Mouse (Mus musculus) c-Kit-positive CD71-negative TER-119-negative erythroid progenitor cells, embryonic 14.5 days (primary cell): ENCODE results near the gene Myf6.

Experiments
- DNase-seq: peaks from one replicate; pipeline ENCODE4 v3.0.0-alpha.2; 2013; ENCODE audit warnings: low read depth

The Myf6 gene

DNA sequence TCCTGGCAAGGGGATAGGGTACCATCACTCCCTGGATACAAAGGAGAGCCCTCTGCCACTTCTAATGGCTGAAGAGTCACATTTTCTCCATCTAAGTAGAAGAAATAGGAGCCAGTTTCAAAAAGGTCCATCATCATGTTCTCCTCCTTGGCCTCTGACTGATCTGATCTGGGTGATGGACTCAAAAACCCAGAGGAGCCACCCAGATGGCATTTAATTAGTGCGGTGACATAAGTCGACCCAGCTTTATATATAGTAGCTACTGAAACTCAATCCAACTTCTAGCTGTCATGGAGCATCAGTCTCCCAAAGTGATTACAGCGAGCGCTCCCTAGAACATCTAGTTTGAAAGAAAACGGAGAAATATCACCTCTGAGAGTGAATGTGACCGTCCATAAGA lies at the start of gene Myf6:
Myf6 (minus strand) TSS at position 170 of the 400 bp plus-strand sequence.
- no peak for DNase-seq

DNA sequence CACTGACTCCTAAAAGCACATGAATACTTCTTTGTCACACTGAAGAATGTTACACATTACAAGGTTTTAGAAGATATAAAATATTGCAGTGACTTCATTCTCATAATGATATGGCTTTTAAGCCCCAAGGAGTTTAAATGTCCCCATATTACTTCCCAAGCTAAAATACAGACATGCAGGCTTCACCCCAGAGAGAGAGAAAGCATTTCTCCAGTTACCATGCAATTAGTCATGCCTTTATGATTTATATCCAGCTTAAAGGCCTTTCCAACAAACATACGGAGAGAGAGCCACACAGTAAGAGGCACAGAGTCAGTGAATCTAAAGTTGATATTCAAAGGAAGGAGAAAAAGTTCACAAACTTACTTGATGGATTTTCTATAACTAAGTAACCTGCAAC lies 48.5 kb upstream of the Myf6 start:
- no peak for DNase-seq

DNA sequence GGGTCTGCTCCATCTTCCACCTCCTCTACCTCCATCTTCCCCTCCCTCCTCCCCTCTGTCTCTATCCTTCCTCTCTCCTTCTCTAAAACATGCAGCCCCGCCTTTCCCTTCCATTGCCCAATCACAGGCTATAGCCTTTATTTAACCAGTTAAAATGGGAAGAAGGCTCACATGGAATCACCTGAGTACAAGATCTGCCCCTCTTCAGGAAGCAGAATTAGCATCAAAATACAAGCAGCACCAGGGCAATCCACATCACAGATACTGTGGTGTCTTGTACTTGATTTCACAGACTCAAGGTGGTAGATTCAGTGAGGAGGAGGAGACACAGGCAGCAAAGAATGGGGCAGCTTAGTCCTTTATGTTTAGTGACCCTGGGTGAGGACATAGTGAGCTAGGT lies 34.2 kb upstream of the Myf6 start:
- DNase-seq = no peak

DNA sequence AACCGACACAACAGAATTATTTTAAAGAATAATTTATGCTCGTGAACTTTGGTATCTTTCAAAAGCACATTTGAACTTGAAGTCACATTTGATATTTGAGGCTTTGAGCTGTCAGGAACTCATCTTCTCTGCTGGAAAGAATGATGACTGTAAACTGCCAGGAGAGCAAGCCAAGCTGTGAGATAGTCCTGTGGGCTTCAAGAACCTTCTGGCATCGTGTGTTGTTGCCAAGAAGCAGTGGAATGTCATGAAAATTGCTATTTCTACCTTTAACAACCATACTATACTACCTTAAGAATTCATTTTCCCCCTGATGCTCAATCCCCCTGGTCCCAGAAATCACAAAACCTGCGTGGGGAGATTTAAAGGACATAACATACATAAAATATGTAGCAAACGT lies 24.7 kb upstream of the Myf6 start:
- DNase-seq = no peak

DNA sequence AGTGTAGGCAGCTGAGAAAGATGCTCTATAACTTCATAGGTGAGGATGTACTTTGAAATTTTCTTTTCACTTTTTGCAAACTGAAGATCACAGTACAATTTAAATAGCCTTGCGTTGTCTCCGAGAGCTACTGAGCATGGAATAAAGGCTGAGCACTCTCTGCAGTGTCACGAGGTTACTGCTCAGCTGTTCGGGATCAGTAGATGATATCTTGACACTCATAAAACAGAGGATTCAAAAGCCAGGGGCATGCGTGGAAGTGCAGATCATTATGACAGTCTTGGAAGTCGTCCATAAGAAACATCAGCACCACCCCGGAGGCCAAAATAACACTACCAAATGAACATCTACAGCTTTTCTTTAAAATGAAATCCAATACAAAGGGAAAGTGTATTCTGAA lies 22.1 kb upstream of the Myf6 start:
- DNase-seq = no peak

DNA sequence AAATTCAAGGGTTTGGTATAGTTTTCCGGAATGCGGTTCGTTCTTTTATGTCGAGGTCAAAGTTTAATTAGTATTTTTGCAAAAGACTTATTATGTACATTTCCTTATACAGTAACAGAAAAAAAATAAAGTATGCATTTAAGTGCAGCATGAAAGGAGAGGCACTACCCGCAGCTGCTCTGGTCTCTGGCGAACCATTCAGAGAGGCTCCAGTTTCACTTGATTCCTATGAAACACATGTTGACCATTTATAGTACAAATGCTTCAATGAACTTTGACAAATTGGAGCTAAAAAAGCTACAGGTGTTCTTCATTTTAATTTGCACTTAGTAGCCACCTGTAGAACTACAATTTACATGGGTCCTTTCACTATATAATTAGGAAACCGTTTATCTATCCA lies 20.2 kb upstream of the Myf6 start:
- no peak for DNase-seq

DNA sequence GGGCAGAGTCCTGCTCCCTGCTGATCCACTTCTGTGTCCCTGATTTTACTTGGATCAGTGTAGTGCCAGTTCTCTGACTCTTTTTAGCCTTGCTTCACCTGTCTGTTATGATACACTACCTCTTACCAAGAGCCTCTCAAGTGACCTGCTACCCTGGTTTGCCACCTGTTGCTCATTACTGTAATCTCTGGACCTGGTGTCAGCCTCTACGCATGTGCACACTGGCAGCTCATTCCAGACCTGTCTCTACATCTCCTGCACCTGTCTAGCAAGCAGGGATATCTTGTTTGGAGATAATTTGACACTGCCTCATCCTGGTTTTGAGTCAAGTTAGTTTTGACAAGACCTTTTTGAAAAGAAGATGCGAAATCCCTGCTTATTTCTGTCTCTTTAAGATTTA lies 11.9 kb upstream of the Myf6 start:
- DNase-seq = no peak

DNA sequence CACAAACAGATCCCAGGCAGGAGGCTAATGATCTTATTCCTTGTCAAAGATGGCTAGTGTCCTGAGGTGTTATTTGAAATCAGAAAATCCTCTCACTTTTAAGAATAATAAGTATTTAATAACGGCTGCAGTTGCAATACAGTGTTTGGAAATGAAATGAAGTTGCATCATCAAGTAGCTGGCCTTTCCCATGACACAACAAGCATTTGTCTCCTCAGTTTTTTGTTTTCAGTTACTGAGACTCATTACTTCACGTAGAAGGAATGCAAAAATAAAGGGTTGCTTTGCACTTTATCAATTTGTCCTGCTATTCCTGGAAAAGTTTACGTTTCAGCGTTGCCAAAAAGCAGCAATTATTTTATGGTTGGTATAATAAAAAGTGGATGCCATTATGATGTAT lies 8.9 kb upstream of the Myf6 start:
- DNase-seq = no peak

DNA sequence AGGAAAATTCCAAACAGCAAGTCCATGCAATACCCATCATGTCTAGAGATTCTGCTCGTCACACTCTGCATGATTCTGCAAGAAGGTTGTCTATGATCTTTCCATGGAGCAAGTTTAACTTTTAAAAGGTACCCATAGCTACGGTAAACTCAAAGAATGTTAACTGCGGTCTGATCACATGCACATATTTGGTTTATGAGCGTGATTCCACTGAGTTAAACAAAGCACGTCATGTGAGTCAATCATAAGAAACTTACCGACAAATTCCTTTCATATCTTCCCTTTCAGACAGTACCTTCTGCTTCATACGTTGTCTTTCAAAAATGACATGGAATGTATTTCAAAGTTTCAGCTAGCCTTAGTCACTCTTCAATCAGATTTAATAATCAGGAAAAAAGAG lies 7.7 kb upstream of the Myf6 start:
- no peak for DNase-seq

DNA sequence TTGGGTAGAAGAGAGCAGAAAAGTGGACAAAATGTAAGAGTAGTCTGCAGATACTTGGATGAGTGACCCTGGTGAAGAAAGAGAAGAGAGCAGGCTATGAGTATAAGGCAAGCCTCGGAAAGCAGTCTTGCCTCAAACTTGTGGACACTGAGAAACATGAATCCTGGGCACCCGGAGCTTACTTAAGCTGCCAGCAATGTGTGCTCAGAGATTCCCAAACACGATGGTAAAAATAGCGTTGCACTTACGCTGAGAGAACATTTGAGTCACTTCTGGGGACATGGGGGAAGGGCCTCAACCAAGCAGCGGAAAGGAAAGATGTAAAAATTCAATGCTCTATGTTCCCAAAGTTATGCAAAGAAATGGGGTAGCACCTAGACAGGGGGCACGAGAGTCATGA lies 5.1 kb upstream of the Myf6 start:
- no peak for DNase-seq

DNA sequence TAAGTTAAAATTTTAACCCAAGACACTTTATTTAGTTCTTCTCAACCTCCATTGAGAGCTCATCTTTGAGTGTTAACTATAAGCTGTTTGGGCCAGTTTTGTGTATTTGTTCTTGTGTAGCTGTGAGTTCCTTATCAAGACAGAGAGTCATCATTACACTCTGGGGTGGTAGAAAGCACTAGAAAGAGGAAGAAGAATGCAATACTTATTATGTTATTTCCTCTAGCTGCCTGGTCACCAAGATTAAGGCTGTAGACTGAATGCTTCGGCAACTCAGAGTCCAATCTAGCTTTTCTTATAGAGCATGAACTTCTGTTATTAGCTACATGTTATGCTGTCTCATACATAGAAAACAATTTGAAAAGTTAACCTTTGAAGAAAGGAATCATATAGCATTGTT lies 1.9 kb upstream of the Myf6 start:
- DNase-seq = no peak

DNA sequence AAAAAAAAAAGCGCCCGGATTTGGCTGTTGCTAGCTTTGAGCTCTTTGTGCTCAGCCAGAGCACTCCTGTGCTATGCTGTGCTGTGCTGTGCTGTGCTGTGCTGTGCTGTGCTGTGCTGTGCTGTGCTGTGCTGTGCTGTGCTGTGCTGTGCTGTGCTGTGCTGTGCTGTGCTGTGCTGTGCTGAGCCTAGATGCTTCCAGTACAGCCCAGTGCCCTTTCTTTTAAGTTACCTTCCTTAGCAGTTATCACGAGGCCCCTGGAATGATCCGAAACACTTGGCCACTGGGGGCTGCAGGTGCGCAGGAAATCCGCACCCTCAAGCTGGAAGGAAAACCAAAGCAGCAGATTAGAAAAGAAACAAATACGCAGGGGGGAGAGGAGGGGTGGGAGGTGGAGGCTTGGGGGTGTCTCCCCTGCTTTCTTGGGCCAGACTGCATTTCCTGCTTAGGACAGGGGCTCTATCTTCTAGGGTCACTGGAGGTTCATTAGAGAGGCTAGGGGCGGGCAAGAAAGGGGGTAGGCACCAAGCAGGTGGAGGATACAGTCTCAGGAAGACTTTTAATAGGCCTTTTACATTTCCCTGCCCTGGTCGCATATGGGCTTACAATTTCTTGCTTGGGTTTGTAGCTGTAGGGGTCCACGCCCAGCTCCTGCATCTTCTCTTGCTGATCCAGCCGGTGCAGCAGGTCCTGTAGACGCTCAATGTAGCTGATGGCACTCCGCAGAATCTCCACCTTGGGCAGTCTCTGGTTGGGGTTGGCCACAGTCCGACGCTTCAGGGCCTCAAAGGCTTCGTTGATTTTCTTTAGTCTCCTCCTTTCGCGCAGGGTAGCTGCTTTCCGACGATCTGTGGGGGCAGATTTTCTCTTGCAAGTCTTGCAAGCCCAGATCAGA lies 710 bp downstream of the Myf6 start:
- no peak for DNase-seq

DNA sequence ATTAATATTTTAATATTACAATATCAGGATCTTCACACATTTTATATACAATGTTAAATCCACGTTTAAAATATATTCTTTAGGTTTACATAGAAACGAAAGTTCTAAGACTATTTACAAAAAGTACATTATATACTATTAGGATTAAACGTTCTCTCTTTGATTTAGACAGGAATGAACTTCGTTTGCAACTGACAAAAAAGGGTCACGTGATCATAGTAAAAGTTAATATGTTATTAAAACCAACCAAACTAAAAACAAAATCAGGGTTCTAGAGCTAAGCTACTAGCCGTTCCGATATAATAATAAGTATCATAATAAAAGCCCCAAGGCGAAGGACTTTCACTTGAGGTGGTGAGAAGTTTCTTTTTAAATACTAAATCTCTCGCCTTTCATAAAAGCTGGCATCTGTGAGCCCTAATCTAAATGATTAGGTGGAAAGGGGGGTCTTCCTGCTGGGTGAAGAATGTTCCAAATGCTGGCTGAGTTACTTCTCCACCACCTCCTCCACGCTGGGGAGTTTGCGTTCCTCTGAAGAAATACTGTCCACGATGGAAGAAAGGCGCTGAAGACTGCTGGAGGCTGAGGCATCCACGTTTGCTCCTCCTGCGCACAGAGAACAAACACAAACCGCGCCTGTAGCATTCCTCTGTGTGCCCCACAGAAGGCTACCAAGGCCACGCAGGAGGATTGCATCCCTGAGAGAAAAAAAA lies 1.5 kb downstream of the Myf6 start:
- DNase-seq = no peak

DNA sequence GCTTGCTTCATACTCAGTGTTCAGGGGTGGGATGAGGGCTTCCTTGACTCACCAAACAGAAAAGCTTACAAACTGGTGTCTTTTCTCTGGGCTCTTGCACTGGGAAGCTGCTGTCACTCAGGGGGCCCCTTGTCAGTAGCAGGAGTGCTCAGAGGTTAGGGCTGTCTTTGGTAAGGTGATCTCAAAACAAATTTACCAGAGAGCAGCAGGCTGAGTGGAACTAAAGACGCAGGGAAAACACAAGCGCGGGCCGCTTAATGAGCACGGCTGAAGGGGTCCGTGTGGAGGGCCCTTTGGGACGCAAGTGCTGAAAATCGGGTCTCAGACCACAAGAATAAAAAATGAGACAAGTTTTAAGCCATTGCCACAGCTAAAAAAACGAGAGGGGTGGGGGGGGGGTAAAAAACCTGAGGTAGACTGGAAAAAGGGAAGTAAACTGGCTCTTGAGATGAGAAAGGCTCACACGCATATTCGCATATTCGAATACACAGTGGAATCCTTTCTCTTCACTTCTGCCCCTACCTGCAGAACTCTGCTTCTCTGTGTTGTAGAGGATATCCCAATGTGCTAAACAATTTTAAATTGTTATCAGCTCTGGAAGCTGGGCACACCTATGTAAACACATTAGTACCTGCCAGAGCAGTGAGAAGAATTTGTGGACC lies 5.8 kb downstream of the Myf6 start:
- DNase-seq = no peak

DNA sequence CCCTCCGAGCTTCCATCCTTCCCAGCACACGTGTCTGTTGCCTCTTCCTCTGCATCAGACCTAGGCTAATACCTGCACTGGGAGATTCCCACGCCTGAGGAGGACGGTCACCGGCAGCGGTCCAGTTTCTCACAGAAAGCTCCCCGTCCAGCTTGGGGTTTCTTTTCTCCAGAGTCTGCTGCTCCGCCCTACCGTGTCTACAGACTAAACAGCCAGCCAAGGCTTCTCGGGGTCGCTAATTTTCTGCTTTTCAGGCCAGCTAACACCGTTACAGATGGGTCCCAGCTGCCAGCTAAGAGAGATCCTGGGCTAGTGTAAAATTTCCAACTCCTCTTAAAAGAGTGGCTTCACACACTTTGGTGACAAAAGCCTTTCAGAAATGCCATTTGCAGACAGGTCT lies 7.8 kb downstream of the Myf6 start:
- DNase-seq = no peak

DNA sequence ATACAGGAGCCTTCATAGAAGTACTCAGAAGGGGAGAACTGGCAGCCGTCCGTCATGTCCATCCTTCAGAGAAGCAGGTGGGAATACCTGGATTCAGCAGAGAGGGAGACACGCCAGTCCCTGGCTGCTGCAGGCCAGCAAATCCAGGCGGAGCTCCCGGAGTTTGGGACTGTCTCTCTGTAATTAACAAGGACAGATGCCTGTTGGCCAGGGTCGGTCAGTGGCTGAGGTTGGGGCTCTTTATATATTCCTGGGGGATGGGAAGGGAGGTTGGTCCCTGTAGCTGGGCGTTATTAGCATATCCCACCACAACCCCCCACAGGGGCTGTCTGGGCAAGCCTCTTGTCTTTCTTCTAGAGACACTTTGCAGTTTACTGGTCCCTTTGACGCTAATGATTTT lies 8.7 kb downstream of the Myf6 start, which contains the start of gene Myf5:
Myf5 (minus strand) TSS at position 265 of the 400 bp plus-strand sequence.
- no peak for DNase-seq

DNA sequence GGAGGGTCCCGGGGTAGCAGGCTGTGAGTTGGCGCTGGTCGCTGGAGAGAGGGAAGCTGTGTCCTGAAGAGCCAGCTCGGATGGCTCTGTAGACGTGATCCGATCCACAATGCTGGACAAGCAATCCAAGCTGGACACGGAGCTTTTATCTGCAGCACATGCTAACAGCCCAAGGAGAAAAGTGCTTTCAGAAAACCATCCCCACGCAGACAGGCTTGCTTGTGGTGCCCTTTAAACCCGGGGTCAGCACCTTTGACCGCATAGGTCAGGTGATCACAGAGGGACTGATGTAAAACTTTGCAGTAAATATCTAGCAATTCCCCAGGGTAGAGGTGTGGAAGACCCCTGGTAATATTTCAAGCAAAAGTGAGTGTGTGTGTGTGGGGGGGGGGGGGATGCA lies 10.5 kb downstream of the Myf6 start:
- no peak for DNase-seq

DNA sequence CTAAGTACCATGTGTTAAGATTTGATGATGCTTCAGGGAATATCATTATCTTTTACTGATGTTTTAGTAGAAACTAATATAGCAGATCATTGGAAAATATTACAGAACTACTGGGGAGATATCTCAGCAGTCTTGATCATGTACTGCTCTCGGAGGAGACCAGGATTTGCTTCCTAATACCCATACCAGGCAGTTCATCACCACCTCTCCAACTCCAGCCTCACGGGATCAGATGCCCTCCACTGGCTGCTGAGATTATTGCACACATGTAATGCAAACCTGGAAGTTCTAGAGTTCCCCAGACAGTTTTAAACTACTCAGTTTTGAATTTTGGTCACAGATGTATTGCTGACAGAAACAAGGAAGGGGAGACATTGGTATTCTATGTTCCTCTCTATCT lies 21.0 kb downstream of the Myf6 start:
- no peak for DNase-seq

DNA sequence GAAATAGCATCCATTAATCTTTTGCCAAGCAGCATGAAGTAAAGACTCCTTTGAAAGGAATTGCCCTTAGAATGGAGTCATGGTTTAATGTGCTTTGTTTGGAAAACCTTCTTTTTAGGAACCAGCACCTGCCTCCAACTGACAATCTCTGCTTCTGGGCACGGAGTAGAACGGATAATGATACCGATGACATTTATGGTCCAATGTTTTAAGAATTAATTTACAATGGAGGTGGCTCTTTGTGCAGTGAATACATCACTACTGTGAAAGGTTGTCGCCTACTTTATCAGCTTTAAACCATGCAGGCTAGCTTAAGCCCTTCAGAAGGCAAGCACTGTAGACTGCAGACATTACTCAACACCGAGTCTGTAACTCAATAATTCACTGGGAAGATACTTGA lies 22.8 kb downstream of the Myf6 start:
- DNase-seq = no peak

DNA sequence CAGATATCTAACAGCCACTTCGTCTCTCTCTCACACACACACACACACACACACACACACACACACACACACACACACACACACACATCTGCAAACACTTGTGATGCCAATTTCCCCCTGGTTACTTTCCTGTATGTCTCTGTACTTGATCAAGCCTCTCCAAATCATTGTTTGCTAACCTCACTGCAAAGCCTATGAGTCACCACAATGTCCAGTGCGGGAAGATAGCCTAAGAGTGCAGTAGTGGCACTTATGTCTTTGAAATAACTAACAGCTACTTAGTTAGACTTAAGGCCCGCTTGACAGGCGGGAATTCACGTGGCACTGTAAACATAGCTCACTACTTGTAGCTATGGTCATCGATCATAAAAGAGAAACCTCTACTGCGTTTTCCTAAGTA lies 26.7 kb downstream of the Myf6 start:
- no peak for DNase-seq

DNA sequence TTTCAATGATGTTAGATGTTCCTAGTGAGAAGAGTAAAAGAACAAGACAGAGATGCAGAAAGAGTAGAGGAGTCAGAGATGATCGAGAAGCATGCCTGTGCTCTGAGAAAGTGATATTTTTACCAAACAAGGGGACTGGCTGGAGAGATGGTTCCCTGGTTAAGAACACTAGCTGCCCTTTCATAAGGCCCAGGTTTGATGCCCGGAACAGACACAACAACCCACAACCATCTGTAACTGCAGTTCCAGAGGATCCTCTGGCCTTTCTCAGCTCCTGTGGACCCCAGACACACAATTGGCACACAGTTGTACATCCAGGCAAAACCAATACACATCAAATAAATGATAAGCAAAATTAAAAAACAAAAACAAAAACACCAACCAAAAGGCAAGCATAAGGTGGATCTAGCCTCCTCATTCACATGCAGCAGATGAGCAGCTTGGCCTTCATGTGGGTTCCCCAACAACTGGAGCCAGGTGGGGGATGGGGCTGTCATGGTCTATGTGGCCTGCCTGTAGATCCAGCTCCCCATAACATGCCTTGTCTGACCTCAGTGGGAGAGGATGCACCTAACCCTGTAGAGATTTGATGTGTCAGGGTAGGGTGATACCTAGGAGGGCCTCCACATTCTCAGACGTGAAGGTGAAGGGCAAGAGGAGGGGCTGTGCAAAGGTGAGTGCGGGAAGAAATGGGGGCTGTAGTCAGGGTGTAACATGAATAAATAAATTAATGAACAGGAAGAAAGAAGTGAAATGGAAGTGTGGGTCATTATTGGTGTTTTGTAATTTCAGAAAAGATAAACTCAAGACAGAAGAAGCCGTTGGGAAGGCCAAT lies 44.8 kb downstream of the Myf6 start:
- DNase-seq = no peak
